Mouse (Mus musculus) common myeloid progenitor, adult 5-6 weeks (primary cell): Measurements from ENCODE around the gene Rnf224. TPM values are rescaled to one million over a fixed set of nuclear protein-coding genes. Genes with fewer than 3 reads are reported as not detected.

ENCODE experiments used
- ATAC-seq: replicated peaks from 2 replicates; pipeline ENCODE4 v1.8.0; 2016; ENCODE audit warnings: low read depth, mild to moderate bottlenecking, moderate TSS enrichment, inconsistent platforms; ENCODE audit not compliant: poor library complexity, severe bottlenecking
- total RNA-seq: library from RNA; stranded (forward); fragments of 200-1000, 187-1606 nt; gene quantifications from 2 replicates; pipeline ENCODE4 v1.2.3, GENCODE M21; 2017

Gene Rnf224
- not detected in 2 replicates for total RNA-seq

GRCm38 (mm10) chr2:25236614-25237013 is at the start of gene Rnf224:
Gene Rnf224, minus strand, starts transcription at chr2:25236787.
- no peak for ATAC-seq

DNA sequence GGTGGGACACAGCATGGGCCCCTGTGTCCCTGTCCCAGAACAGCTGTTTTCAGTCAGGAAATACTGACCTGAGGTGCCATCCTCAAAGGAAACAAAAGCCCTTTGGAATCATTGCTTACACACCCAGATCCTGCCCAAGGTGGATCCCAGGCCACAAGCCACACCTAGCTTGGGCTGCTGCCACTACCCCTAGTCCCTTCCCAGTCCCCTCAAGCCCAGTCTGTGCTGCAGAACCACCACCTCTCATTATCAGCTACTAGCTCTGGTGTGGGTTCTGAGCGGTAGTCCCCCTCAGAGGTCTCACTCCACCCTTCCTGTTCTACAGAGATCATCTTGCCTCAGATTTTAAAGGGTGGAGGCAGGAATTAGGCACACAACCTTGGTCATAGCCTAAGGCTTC is 49.7 kb upstream of the Rnf224 start:
- ATAC-seq, result peak; percentile 45

GRCm38 (mm10) chr2:25285551-25285950 is 49.0 kb upstream of the Rnf224 start:
- no peak for ATAC-seq

DNA sequence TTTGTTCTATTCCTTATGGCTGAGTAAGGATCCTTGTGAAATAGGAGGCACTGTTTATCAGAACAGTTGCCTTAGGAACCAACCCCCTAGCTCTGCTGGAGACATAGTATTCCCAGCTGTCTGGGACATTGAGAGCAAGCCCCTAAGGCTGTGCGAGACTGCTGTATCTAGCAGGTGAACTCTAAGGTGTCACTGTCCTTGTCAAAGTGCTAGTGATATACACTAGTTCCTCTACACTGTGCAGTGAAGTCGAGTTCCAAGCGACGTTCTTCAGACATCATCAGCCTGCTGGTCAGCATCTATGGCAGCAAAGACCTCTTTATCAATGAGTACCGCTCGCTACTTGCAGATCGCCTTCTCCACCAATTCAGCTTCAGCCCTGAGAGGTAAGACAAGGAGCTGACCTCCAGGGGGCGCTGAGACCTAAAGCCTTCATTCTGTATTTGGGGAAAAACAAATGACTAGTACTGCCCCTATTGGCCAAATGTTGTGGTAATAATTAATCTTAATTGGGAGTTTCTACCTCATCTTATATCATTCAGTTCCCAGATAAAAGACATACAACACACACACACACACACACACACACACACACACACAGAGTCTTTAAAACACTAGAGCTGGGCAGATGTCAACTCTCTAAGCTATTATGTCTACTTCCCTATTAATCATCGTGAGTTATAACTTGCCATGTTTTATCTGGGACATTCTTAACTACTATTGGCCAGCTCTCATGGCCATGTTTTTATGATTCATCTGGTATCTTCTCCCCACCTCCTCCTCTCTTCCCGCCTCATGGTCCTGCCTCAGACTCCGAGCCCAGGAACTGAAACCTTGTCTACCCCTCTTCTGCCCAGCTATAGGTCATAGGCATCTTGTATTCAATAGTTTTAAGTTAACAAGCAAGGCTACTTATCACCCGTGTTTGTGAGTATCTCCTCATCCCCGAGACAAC is 42.6 kb upstream of the Rnf224 start:
- ATAC-seq, result peak; percentile 99

DNA sequence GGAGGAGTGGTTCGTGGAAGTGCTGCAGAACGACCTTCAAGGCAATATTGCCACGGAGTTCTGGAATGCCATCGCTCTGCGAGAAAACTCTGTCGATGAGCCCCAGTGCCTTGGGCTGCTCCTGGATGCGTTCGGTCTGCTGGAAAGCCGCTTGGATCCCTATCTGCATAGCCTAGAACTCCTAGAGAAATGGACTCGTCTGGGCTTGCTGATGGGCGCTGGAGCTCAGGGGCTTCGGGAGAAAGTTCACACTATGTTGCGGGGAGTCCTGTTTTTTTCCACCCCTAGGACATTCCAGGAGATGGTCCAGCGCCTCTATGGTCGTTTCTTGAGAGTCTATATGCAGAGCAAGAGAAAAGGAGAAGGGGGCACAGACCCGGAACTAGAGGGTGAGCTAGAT is 36.4 kb upstream of the Rnf224 start:
- ATAC-seq, result no peak

GRCm38 (mm10) chr2:25272515-25272914 is 35.9 kb upstream of the Rnf224 start:
- no peak for ATAC-seq

GRCm38 (mm10) chr2:25271827-25272511 is 35.4 kb upstream of the Rnf224 start, which contains the start of the genes Ssna1 and Anapc2:
Gene Ssna1, minus strand, starts transcription at chr2:25272438.
Gene Anapc2, plus strand, starts transcription at chr2:25272478.
- ATAC-seq, result peak; percentile 93

- no peak for ATAC-seq
Measured at GRCm38 (mm10) chr2:25267746-25268309, 31.2 kb upstream of the Rnf224 start.

GRCm38 (mm10) chr2:25267241-25267640 is 30.7 kb upstream of the Rnf224 start:
- ATAC-seq, result no peak

GRCm38 (mm10) chr2:25266720-25267119 is 30.1 kb upstream of the Rnf224 start:
- ATAC-seq, result no peak

DNA sequence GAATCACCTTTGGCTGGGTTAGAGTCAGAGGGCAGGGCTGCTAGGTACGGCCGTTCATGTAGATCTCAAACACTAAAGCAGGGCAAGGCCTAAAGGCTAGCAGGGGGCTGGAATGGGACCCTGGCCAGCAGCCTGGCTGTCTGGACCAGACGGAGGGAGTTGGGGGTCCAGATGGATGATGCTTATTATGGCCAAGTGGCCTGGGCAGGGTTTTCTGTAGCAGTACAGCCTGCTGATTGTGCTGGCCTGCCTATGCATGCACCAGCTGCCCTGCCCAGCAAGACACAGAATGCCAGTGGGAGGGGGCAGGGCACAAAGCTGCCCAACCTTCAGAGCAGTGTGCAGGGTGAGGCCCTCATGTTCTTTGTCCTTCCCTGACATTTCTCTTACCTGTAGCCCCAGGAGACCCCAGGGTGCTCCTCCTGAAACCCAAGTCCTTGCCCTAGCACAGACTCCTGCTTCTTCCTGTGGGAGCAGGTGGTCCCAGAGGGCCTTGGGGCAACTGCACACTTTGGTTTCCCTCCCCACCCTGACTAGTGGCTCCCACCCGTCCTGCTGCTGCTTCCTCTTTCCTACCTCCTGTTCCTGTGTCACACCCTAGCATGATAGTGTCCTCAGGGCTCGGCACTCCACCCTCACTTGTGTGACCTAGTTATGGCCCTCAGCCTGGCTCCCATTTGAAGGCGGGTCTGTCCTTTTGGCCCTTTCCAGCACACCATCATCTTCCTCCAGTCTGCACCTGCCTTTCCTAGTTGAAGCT is 29.5 kb upstream of the Rnf224 start:
- peak; percentile 34; the same call in 1 of the 2 replicates for ATAC-seq

DNA sequence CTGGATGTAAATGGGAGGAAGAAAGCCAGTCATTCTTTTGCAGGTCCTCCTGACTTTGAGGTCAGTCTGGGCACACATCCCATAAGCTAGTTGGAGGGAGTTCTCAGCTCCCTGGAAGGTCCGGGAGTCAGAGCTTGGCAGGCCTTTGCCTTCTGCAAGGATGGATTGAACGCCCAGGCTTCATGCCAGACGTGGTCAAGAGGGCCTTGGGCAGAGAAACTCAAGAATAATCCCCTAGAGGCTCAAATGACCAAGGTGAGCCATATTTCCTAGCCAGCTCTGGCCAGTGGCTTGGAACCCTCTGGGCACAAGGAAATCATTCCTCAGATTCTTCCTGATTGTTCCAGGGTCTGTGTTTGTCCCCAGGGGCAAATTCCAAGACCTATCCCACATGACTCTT is 28.3 kb upstream of the Rnf224 start:
- ATAC-seq, result no peak

- ATAC-seq, result no peak
Measured at GRCm38 (mm10) chr2:25264286-25264660, 27.7 kb upstream of the Rnf224 start.

- no peak for ATAC-seq
Measured at GRCm38 (mm10) chr2:25263623-25264285, 27.2 kb upstream of the Rnf224 start.

GRCm38 (mm10) chr2:25262795-25263622 is 26.4 kb upstream of the Rnf224 start:
- 0 out of 2 replicates have a peak, but pooled peaks have one; percentile 9 for ATAC-seq

DNA sequence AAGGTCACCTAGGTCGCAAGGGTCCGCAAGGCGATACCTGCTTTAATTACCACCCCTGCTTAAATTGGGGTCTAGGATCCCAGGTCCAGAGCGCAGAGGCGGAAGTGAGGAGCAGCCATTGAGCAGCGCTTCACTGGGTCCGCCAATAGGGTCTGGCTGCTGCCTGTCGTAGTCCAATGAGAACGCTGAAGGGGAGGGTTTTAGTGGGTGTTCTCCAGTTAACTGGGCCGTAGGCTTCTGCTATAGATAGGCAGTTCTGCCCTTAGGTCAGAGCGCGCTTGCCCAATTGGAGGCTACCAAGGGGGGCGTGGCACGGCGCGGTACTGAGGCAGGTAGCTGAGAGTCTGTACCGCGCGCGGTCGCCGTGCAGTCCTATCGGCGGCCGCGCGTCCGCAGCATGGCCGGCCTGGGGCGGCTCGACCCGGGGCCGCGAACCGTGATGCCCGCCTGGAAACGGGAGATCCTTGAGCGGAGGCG is 25.7 kb upstream of the Rnf224 start, which contains the start of gene Tprn:
Gene Tprn (plus strand): TSS at position 328 of the 477 bp plus-strand sequence.
- ATAC-seq, result peak; percentile 97

- no peak for ATAC-seq
Measured at GRCm38 (mm10) chr2:25261870-25262269, 25.3 kb upstream of the Rnf224 start.

- ATAC-seq, result no peak
Measured at GRCm38 (mm10) chr2:25258887-25259286, 22.3 kb upstream of the Rnf224 start.
